Mouse (Mus musculus): ENCODE measurements around the gene Icam1.
A peak's percentile ranks its signal among the peaks of the same experiment; 100 is the strongest.
"Not testable (repeated sequence)": the region's sequence is repeated elsewhere in the genome, so short reads cannot be mapped to it uniquely, and the experiment has no call there.

The Icam1 gene

DNA sequence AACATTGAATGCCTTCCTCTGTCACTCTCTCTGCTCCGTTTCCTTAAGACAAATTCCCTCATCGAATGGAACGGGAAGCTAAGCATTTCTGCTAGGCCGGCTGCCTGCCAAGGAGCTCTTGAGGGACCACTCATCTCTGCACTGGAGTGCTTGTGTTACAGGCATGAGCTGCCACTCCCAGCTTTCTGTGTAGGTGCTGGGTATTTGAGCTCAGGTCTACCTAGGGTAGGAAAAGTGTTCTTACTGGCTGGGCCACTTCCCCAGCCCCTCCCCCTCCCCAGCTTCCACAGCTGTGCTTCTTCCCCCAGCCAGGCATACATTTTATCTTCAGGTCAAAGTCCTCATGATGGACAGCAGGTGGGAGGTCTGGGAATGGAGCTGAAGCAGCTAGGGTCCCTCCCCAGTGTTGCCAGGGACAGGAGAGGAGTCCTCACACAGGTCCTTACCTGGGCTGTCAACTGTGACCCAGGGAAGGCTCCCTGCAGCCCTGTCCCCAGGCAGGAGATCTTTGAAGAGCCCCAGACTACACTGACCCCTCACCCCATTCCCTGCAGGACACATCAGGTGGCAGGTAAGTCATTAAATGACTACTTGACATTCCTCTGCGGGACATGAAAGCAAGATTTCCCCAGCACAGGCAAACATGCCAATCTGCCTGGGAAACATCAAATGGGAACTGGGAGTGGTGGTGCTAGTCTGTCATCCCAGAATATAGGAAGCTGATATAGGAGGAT, 22.5 kb upstream of the Icam1 start:
- DNase-seq (ENCODE audit: low spot score in 2 of 2) = no peak

DNA sequence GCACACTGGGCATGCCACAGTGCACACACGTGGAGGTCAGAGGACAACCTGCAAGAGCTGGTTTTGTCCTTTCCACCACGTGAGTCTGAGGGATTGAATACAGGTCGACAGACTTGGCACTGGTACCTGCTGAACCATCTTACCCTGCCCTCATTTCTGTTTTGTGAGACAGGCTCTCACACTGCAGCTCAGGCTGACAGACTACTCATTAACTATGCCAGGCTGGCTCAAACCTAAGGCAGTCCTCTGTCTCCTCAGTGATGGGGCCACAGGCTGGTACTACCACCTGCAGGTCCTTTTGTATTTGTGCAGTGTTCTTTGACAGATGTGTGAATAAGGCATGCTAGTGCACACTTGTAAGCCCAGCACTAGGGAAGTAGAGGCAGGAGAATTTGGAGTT, 20.7 kb upstream of the Icam1 start:
- DNase-seq (ENCODE audit: low spot score in 2 of 2) = no peak

DNA sequence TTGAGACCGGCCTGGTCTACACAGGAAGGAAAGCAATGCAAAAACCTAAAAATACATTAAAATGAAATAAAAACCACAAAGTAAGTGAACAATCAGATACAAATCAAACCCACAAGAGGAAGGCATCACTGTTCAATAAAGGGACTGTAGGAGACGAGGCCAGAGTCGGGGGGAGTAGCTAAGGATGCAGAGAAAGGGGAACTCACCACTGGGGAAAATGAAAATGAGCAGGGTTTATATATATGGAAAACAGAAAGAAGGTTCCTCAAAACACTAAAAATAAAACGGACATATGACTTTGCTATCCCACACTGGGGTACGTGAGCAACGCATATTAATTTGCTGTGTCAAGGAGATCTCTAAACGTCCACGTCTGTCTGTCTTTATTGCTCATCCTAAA, 18.7 kb upstream of the Icam1 start:
- no peak for DNase-seq (ENCODE audit: low spot score in 2 of 2)

- DNase-seq (ENCODE audit: low spot score in 2 of 2) = not testable (repeated sequence)
Measured at GRCm38 (mm10) chr9:20998337-20998736, 17.4 kb upstream of the Icam1 start.

- no peak for DNase-seq (ENCODE audit: low spot score in 2 of 2)
Measured at GRCm38 (mm10) chr9:21000811-21001210, 15.0 kb upstream of the Icam1 start.

DNA sequence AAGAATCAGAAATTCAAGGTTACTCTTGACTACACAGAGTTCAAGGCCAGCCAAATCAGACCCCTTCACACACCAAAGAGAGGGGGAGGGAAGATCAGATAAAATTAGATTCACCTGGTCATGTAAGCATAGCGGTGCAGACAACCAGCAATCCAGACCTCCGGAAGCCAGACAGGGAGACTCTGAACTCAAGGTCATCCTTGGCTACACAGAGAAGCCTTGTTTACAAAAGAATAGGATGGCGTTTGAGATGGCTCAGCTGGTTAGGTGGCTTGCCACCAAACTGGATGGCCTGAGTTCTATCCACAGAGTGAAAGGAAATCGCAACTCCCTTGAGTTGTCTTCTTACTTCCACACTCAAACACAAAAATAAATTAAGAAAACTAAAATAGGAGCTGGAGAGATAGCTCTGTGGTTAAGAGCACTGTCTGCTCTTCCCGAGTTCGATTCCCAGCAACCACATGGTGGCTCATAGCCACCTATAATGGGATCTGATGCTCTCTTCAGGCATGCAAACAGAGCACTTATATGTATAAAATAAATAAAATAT, 14.1 kb upstream of the Icam1 start:
- no peak for DNase-seq (ENCODE audit: low spot score in 2 of 2)

- no peak for DNase-seq (ENCODE audit: low spot score in 2 of 2)
Measured at GRCm38 (mm10) chr9:21002270-21002626, 13.5 kb upstream of the Icam1 start.

GRCm38 (mm10) chr9:21002627-21003551, 12.9 kb upstream of the Icam1 start, which contains the start of gene Mrpl4:
TSS of gene Mrpl4 (plus strand) at chr9:21002738.
- DNase-seq (ENCODE audit: low spot score in 2 of 2) = peak; percentile 71 to 89

- no peak for DNase-seq (ENCODE audit: low spot score in 2 of 2)
Measured at GRCm38 (mm10) chr9:21007313-21007952, 8.4 kb upstream of the Icam1 start.

DNA sequence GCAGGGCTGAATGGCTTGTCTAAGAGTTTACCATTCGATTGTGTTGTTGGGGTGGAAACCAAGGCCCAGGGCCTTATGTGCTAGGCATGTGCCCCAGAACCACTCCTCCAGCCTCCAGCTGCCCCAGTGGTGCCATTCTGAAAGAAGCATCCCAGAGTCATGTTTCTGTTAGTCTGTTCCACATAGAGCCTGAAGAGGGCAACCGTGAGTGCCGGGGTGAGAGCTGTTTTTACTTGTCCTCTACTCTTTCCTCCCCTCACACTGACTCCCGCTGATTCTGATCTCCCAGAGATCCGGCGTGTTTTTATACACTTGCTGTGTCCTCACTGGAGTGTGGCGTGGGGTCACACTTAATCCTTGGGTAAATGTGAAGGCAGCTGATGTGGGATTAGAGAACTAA, 7.8 kb upstream of the Icam1 start:
- DNase-seq (ENCODE audit: low spot score in 2 of 2) = no peak

DNA sequence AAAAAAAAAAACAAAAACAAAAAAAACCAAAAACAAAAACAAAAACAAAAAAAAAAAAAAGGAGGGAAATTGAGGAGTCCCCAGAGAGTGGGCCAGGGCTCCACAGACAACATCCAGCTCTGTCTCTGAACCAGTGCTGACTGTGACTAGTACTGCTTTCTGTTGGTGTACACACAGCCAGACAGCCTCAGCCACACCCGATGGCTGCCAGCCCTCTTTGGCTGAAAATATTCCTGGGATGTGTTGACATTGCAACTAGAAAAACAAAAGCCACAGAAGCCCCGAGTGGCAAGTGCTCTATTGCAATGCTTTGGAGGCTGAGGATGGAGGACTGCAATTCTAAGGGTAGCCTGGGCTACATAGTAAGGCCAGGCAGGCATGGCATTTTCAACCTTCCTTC, 5.4 kb upstream of the Icam1 start:
- no peak for DNase-seq (ENCODE audit: low spot score in 2 of 2)

- DNase-seq (ENCODE audit: low spot score in 2 of 2) = not testable (repeated sequence)
Measured at GRCm38 (mm10) chr9:21010939-21011541, 4.7 kb upstream of the Icam1 start.

- no peak for DNase-seq (ENCODE audit: low spot score in 2 of 2)
Measured at GRCm38 (mm10) chr9:21011846-21012312, 3.9 kb upstream of the Icam1 start.

- DNase-seq (ENCODE audit: low spot score in 2 of 2) = no peak
Measured at GRCm38 (mm10) chr9:21012368-21012767, 3.4 kb upstream of the Icam1 start.

GRCm38 (mm10) chr9:21014691-21015570, 854 bp upstream of the Icam1 start:
- DNase-seq (ENCODE audit: low spot score in 2 of 2) = peak in 1 of 2 experiments; percentile 56

GRCm38 (mm10) chr9:21016331-21017176, 769 bp downstream of the Icam1 start:
- DNase-seq (ENCODE audit: low spot score in 2 of 2) = no peak

DNA sequence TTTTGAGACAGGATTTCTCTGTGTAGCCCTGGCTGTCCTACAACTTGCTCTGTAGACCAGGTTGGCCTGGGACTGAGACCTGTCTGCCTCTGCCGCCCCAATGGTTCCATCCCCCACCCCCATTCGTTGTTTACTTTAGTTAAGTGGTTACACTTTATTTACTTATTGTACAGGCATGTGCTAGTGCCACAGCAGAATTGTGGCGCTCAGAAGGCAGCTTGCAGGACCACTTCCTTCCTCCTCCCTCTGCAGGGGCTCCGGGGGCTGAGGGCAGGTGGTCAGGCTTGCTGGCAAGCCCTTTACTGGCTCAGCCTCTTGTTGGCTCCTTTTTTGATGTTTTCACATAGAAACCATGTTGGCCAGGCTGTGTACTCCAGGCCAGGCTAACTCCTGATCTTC, 1.4 kb downstream of the Icam1 start:
- DNase-seq (ENCODE audit: low spot score in 2 of 2) = no peak

- no peak for DNase-seq (ENCODE audit: low spot score in 2 of 2)
Measured at GRCm38 (mm10) chr9:21018600-21018999, 2.8 kb downstream of the Icam1 start.

- no peak for DNase-seq (ENCODE audit: low spot score in 2 of 2)
Measured at GRCm38 (mm10) chr9:21021363-21021762, 5.6 kb downstream of the Icam1 start.

DNA sequence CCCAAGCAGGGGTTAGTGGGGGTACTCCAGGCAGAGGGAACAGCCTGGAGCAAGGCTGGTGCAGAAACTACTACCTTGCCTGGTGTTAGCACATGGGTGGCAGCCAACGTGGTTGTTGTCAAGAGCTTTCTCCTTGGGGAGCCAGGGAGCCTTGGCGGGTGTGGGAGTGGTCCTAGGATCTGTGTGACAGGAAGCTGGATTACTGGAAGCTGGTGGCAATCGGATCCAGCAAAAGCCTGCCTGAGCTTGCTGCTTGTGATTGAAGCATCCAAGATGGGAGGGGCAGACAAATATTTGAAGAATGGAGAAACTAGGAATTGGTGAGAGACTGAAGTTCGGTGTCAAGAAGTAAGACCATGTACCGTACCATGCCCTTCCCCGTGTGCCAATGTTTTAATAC, 6.5 kb downstream of the Icam1 start:
- no peak for DNase-seq (ENCODE audit: low spot score in 2 of 2)
